Mouse (Mus musculus) liver, postnatal 0 days (tissue): ENCODE results near the gene Macc1.

Source experiments
- CTCF ChIP-seq: sonication (generic); IDR thresholded peaks from 2 replicates; pipeline ENCODE4 v1.5.1; 2016; ENCODE audit warnings: antibody characterized with exemption, low read depth
- EP300 ChIP-seq: IDR thresholded peaks from 2 replicates; pipeline ENCODE4 v1.6.1; 2016; ENCODE audit warnings: antibody characterized with exemption, low read depth, mild to moderate bottlenecking

DNA sequence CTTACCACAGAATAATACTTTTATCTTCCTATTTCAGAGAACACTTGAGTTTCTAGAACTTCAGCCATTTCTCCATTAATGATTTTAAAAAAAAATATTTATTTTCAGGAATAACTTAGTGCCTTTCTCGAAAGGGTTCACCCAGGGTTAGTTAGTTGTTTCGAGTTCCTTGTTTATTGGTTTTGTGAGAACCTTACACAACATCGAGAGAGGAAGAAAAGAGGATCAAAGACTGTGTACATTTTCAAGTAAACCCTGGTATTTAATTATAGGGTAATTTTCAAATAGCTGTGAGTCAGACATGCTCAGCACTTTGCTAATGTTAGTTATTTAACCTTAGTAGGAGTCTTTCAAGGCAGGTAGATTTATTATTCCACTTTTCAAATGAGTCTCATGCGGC, 58.3 kb downstream of the Macc1 start:
- TF ChIP-seq CTCF, result no peak
- TF ChIP-seq EP300, result no peak
